Mouse (Mus musculus) thymus, adult 2 months (tissue): ENCODE results near the gene Fam102b.

ENCODE experiments used
- CTCF ChIP-seq: fragments of 200-500 bp; IDR thresholded peaks from 2 replicates; pipeline ENCODE4 v1.5.1; 2012; ENCODE audit warnings: mild to moderate bottlenecking, control low read depth, low read length, moderate library complexity, borderline replicate concordance; ENCODE audit not compliant: control insufficient read depth, poor library complexity, insufficient read depth; ENCODE audit errors: extremely low read depth
- POLR2A ChIP-seq: fragments of 200-500 bp; IDR thresholded peaks from 2 replicates; pipeline ENCODE4 v1.6.1; 2012; ENCODE audit warnings: mild to moderate bottlenecking, low read length, control low read depth, moderate library complexity; ENCODE audit not compliant: control insufficient read depth, poor library complexity, insufficient read depth; ENCODE audit errors: extremely low read depth

DNA sequence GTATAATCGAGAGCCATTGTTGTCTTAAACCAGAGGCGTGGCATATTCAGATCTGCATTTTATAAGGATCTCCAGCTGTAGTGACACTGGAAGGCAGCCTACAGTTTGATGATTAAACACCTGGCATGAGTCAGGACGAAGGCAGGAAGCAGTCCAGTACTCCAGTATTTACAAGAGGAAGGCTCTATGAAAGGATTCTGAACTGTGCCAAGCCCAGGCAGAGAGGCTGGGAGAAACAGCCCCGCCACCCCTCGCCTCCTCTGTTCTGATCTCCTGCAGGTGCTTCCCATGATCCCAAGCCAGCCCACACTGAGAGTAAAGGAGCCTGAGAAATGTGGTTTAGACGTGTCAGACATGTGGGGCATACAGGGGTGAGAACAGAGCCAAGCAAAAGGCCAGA, 3.4 kb upstream of the Fam102b start:
- TF ChIP-seq CTCF (no peak), POLR2A (no peak)
